Mouse (Mus musculus): ENCODE measurements around the gene Cuedc1.

The Cuedc1 gene

GRCm38 (mm10) chr11:88118817-88119642 is 21.2 kb downstream of the Cuedc1 start:
- DNase-seq: peak; percentile 89

- DNase-seq: no peak
Observed at GRCm38 (mm10) chr11:88122545-88122944, 24.7 kb downstream of the Cuedc1 start.

GRCm38 (mm10) chr11:88123021-88123420 is 25.2 kb downstream of the Cuedc1 start:
- no peak for DNase-seq

- no peak for DNase-seq
Observed at GRCm38 (mm10) chr11:88123731-88124130, 25.9 kb downstream of the Cuedc1 start.

GRCm38 (mm10) chr11:88125483-88125882 is 27.6 kb downstream of the Cuedc1 start:
- DNase-seq: no peak

- peak; percentile 94 for DNase-seq
Observed at GRCm38 (mm10) chr11:88126306-88126793, 28.5 kb downstream of the Cuedc1 start.

GRCm38 (mm10) chr11:88128461-88128860 is 30.6 kb downstream of the Cuedc1 start:
- no peak for DNase-seq

- no peak for DNase-seq
Observed at GRCm38 (mm10) chr11:88129281-88129680, 31.4 kb downstream of the Cuedc1 start.

- DNase-seq: no peak
Observed at GRCm38 (mm10) chr11:88129935-88130334, 32.1 kb downstream of the Cuedc1 start.

- DNase-seq: no peak
Observed at GRCm38 (mm10) chr11:88131847-88132246, 34.0 kb downstream of the Cuedc1 start.

GRCm38 (mm10) chr11:88135218-88135617 is 37.4 kb downstream of the Cuedc1 start:
- no peak for DNase-seq

GRCm38 (mm10) chr11:88137814-88138425 is 40.1 kb downstream of the Cuedc1 start:
- DNase-seq: no peak

- DNase-seq: peak; percentile 79
Observed at GRCm38 (mm10) chr11:88139256-88139861, 41.5 kb downstream of the Cuedc1 start.

- DNase-seq: peak; percentile 72
Observed at GRCm38 (mm10) chr11:88140066-88141060, 42.5 kb downstream of the Cuedc1 start.

GRCm38 (mm10) chr11:88142362-88142761 is 44.5 kb downstream of the Cuedc1 start:
- DNase-seq: peak; percentile 57

- DNase-seq: no peak
Observed at GRCm38 (mm10) chr11:88144100-88144499, 46.2 kb downstream of the Cuedc1 start.

GRCm38 (mm10) chr11:88145214-88146006 is 47.6 kb downstream of the Cuedc1 start:
- no peak for DNase-seq

- DNase-seq: no peak
Observed at GRCm38 (mm10) chr11:88146264-88147060, 48.6 kb downstream of the Cuedc1 start.

- DNase-seq: no peak
Observed at GRCm38 (mm10) chr11:88147388-88147787, 49.5 kb downstream of the Cuedc1 start.

GRCm38 (mm10) chr11:88148015-88148637 is 50.3 kb downstream of the Cuedc1 start:
- no peak for DNase-seq

All from retina, postnatal 1 day (tissue).